Mouse (Mus musculus): ENCODE measurements around the gene Cdkal1.

Gene Cdkal1

GRCm38 (mm10) chr13:29580009-29580408 is 275.5 kb downstream of the Cdkal1 start:
- DNase-seq (ENCODE audit: low spot score): no peak

- DNase-seq (ENCODE audit: low spot score): no peak
Observed at GRCm38 (mm10) chr13:29578621-29579020, 276.9 kb downstream of the Cdkal1 start.

- DNase-seq (ENCODE audit: low spot score): no peak
Observed at GRCm38 (mm10) chr13:29574784-29575183, 280.7 kb downstream of the Cdkal1 start.

- no peak for DNase-seq (ENCODE audit: low spot score)
Observed at GRCm38 (mm10) chr13:29572477-29572876, 283.0 kb downstream of the Cdkal1 start.

GRCm38 (mm10) chr13:29565710-29566109 is 289.8 kb downstream of the Cdkal1 start:
- DNase-seq (ENCODE audit: low spot score): no peak

GRCm38 (mm10) chr13:29559188-29559587 is 296.3 kb downstream of the Cdkal1 start:
- no peak for DNase-seq (ENCODE audit: low spot score)

- no peak for DNase-seq (ENCODE audit: low spot score)
Observed at GRCm38 (mm10) chr13:29555160-29555785, 300.2 kb downstream of the Cdkal1 start.

GRCm38 (mm10) chr13:29553792-29554191 is 301.7 kb downstream of the Cdkal1 start:
- no peak for DNase-seq (ENCODE audit: low spot score)

GRCm38 (mm10) chr13:29552322-29552870 is 303.1 kb downstream of the Cdkal1 start:
- no peak for DNase-seq (ENCODE audit: low spot score)

GRCm38 (mm10) chr13:29550886-29551285 is 304.6 kb downstream of the Cdkal1 start:
- no peak for DNase-seq (ENCODE audit: low spot score)

- DNase-seq (ENCODE audit: low spot score): no peak
Observed at GRCm38 (mm10) chr13:29550203-29550602, 305.3 kb downstream of the Cdkal1 start.

- DNase-seq (ENCODE audit: low spot score): no peak
Observed at GRCm38 (mm10) chr13:29549761-29550160, 305.7 kb downstream of the Cdkal1 start.

- DNase-seq (ENCODE audit: low spot score): peak; percentile 29
Observed at GRCm38 (mm10) chr13:29537906-29538305, 317.6 kb downstream of the Cdkal1 start.

- no peak for DNase-seq (ENCODE audit: low spot score)
Observed at GRCm38 (mm10) chr13:29533586-29533985, 321.9 kb downstream of the Cdkal1 start.

GRCm38 (mm10) chr13:29528344-29528743 is 327.1 kb downstream of the Cdkal1 start:
- no peak for DNase-seq (ENCODE audit: low spot score)

- no peak for DNase-seq (ENCODE audit: low spot score)
Observed at GRCm38 (mm10) chr13:29521321-29521720, 334.2 kb downstream of the Cdkal1 start.

GRCm38 (mm10) chr13:29514071-29514470 is 341.4 kb downstream of the Cdkal1 start:
- DNase-seq (ENCODE audit: low spot score): no peak

- DNase-seq (ENCODE audit: low spot score): no peak
Observed at GRCm38 (mm10) chr13:29504861-29505568, 350.5 kb downstream of the Cdkal1 start.

GRCm38 (mm10) chr13:29503147-29504044 is 352.1 kb downstream of the Cdkal1 start:
- no peak for DNase-seq (ENCODE audit: low spot score)

GRCm38 (mm10) chr13:29502481-29503146 is 352.9 kb downstream of the Cdkal1 start:
- DNase-seq (ENCODE audit: low spot score): no peak

GRCm38 (mm10) chr13:29501173-29501572 is 354.3 kb downstream of the Cdkal1 start:
- DNase-seq (ENCODE audit: low spot score): no peak

- DNase-seq (ENCODE audit: low spot score): no peak
Observed at GRCm38 (mm10) chr13:29499750-29500149, 355.7 kb downstream of the Cdkal1 start.
